Mouse (Mus musculus) layer of hippocampus, adult 2 months (tissue): ENCODE measurements around the gene Prrg3. TPM values are rescaled to one million over a fixed set of nuclear protein-coding genes. Genes with fewer than 3 reads are reported as not detected.
"Not testable (repeated sequence)": the region's sequence is repeated elsewhere in the genome, so short reads cannot be mapped to it uniquely, and the experiment has no call there.

Experiments used
- DNase-seq, 2 experiments: peaks; one replicate each; pipeline ENCODE4 v3.0.0; 2022; ENCODE audit warnings: low spot score in 2 of 2
- H3K27ac ChIP-seq: fragments of 200-600 bp; 2 replicates; pipeline ENCODE4 v1.8.1; 2022
- H3K4me3 ChIP-seq: fragments of 200-600 bp; 2 replicates; pipeline ENCODE4 v1.8.1; 2022; ENCODE audit warnings: mild to moderate bottlenecking
- CTCF ChIP-seq: fragments of 200-600 bp; conservative IDR thresholded peaks from 2 replicates; pipeline ENCODE4 v1.8.1; 2022; ENCODE audit warnings: antibody characterized with exemption, mild to moderate bottlenecking, moderate library complexity
- long read RNA-seq, 2 experiments: library from polyadenylated mRNA; stranded (forward); transcript quantifications; one replicate each; pipeline ENCODE4 v2.0.0; 2021; ENCODE audit warnings: borderline mapping rate in 2 of 2
- total RNA-seq, 2 experiments: library from RNA; stranded (reverse); gene quantifications; 2 replicates each; pipeline ENCODE4 v1.2.3; 2021

The Prrg3 gene
- total RNA-seq, result 10 to 100 TPM; 16.0 to 22.9 TPM
- long read RNA-seq, experiment 1, full-length matches to known transcripts, result 4 of 4 reads
- long read RNA-seq, experiment 1, partial matches to known transcripts, result 0 of 4 reads
- long read RNA-seq, experiment 1, other reads (novel, unspliced or antisense), result 0 of 4 reads
- long read RNA-seq, experiment 2, full-length matches to known transcripts, result 4 of 13 reads
- long read RNA-seq, experiment 2, partial matches to known transcripts, result 7 of 13 reads
- long read RNA-seq, experiment 2, other reads (novel, unspliced or antisense), result 2 of 13 reads

DNA sequence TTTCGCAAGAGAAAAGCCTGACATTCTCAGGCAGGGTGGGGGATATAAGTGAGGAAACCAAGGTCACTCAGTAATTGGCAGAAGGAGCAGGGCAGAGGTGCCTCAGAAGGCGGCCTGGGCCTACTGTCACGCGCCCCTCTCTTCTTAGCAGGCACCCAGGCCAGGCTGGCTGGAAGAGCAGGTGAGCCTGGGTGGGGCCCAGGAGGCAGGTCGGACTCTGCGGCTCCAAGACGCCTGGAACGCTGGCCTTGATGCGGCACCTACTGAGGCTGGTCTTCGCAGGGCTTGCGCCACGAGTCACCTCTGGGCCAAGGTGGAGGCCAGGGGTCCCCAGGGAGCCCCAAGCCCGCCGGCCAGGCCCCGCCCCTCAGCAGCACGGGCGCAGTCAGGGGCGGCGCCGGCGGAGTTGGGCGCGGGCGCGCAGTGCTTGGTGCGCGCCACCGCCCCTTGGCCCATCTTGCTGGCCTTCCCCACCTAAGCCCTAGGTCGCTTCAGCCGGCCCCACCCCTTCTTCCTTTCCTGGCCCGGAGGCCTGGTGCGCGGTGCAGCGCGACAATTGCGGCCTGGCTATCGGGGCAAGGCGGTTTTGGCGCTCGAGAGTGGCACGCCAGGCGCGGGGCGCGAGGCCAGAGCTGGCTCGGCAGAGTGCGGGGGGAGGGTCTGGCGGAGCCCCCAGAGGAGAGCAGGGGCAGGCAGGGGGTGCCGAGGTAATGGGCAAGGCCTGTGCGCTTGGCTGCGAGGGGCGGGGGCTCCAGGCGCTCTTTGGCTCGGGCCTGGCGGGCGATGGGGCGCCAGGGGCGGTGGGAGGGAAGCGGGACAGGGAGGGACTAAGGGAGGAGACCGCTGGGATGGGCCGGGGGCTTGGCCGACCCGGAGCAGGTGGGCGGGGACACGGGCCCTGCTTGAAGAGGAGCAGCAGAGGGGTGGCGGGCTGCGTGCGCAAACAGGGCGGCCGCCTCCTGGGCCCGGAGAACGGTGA, at the start of gene Prrg3:
Gene Prrg3, plus strand, starts transcription at position 552 of the 979 bp plus-strand sequence.
- TF ChIP-seq CTCF, result no peak
- DNase-seq, result no peak
- peak within 1 kb of the TSS; percentile 58 for H3K4me3 ChIP-seq
- H3K27ac ChIP-seq, result peak within 1 kb of the TSS; percentile 53; the same call in 1 of the 2 replicates

DNA sequence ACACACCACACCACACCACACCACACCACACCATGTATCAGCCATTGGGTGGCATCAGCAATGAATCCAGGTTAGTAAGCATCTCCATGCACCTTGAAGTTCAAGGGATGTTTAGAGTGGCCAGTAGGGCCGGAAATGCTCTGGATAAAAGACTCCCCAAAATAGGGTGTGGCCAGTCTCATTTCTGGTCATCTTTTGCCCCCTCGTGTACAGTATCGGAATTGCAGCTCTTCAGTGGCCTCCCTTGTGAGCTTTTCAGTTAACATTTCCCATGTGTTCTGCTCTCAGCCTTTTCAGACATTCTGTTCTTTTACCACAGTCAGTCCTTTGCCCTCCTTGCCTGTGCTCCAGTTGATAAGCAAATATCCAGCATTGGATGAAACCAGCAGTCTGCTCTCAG, 15.8 kb upstream of the Prrg3 start:
- peak; percentile 81 for TF ChIP-seq CTCF
- DNase-seq, result peak in 1 of 2 experiments; percentile 57
- Histone ChIP-seq H3K4me3 (no peak overlapping the region), H3K27ac (no peak overlapping the region)

DNA sequence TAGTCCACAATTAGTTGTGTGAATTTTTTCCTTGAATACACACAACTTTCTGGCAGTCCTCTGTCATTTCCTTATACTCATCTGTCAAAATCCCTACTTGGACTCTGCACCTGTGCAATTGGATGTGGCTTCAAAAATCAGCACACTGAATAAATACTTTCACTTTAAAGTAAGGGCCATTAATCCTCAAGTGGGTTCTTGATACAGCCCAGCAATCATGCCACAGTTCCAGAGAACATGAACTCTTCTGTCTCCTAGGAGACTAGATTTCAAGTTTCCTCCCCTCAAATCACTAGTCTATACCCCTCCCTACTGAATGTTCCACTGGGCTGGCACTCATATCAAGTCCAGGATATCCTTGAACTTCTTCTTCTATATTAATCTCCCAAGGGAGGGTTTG, 4.1 kb upstream of the Prrg3 start:
- DNase-seq, result no peak
- no peak overlapping the region for H3K27ac ChIP-seq
- TF ChIP-seq CTCF, result no peak
- no peak overlapping the region for H3K4me3 ChIP-seq

DNA sequence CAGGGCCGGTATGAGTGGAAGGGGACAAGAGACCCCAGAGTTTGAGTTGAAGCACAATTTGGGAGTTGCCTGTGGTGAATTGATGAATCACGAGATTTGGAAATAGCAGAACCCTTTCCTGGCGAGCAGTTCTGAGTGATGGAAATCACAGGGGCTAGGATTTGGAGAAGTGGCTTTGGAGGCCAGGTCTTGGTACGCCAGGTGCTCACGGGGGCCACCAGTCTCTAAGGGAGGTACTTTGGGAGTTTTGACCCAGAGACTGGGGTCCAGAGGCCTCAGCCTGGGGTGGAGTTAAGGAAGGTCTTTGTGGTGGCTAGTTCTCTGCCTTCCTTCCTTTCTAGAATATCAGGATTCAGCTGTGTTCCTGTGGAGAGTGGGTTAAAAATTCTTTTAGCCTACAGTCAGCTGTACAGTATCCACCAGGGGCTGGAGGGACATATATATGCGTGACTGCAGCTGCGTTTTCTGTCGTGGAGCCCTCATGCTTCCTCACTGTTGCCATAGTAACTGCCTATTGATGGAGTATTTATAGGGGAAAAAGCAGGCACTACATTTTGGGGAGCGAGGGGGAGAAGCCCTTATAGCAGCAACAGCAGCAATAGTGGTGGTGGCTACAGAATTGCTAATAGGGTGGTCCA, 970 bp downstream of the Prrg3 start:
- no peak for TF ChIP-seq CTCF
- Histone ChIP-seq H3K27ac (peak overlapping the region; percentile 53; the same call in 1 of the 2 replicates), H3K4me3 (peak overlapping the region; percentile 58)
- DNase-seq, result no peak

DNA sequence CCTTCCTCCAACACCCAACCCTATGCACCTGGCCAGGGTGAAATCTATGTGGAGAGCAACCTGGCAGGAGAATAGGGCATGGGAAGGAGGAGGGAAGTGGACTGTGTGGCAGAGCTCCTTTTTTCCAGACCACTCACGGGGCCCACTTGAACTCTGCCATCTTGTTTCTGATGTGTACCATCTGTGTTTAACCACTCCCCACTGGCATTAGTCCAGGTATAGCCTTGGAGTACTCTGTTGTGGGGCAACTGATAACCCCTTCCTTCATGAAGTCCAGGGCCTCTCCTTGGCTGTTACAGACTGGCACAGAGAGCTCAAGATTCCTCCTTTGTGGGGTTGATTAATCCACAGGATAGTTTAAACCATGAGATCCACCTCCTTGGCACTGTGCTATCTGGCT, 5.8 kb downstream of the Prrg3 start:
- no peak for TF ChIP-seq CTCF
- Histone ChIP-seq H3K4me3 (no peak overlapping the region), H3K27ac (no peak overlapping the region)
- DNase-seq, result no peak

DNA sequence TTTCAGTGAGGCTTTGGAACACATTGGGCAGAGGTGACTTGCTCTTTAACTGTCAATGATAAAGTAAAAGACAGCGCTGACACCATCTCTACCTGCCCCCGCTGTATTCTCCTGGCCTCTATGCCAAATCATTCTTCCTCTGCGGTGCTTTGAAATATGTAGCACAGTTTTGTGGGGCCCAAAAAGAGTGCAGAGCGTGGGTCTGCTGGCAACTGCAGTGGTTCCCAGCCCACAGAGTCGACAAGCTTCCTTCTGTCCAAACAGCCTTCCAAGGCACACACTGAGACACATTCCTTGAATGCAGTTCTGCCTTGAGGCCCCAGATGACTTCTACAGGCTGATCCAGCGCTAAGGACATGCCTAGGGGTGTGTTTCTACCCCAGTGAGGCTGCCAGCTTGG, 6.4 kb downstream of the Prrg3 start:
- no peak for TF ChIP-seq CTCF
- Histone ChIP-seq H3K4me3 (no peak overlapping the region), H3K27ac (no peak overlapping the region)
- no peak for DNase-seq

DNA sequence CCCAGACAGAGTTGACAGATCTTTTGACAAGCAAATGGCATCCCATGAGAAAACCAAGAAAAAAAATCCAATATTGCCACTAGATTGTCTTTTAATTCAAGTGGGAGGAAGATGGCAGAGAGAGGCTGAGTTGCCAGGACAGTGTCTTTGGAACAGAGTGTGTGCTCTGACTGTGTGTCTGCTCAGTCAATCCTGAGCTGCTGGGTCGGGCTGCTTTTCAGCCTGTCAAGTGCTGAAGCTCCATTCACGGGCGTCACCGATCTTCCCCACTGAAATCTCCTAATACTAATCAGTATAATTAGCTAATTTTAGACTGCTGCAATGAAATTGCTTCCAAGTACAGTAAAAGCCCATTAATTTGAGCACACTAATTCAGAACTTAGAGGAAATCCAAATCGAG, 8.9 kb downstream of the Prrg3 start:
- DNase-seq, result no peak
- no peak for TF ChIP-seq CTCF
- no peak overlapping the region for H3K27ac ChIP-seq
- no peak overlapping the region for H3K4me3 ChIP-seq

DNA sequence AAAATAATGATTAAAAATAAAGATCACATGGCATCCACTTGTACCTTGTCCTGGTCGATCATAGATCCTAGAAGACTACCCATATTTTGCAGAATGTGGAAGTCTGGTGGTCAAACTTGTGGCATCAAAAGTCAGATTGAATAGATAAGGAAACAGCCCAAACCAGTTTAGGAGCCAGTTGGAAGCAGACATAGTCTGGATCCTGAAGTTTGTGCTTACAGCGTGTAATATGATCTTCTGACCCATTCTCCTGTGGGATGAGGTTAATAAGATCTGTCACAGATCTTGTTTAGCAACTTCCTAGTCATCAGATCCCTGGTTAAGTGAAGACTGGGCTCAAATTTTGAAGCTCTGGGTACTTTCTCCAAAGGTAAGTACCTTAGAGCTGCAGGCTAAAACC, 10.3 kb downstream of the Prrg3 start, which contains the start of gene Fate1:
Gene Fate1, plus strand, starts transcription at position 301 of the 400 bp plus-strand sequence.
- Histone ChIP-seq H3K27ac (no peak within 1 kb of the TSS), H3K4me3 (no peak within 1 kb of the TSS)
- no peak for TF ChIP-seq CTCF

DNA sequence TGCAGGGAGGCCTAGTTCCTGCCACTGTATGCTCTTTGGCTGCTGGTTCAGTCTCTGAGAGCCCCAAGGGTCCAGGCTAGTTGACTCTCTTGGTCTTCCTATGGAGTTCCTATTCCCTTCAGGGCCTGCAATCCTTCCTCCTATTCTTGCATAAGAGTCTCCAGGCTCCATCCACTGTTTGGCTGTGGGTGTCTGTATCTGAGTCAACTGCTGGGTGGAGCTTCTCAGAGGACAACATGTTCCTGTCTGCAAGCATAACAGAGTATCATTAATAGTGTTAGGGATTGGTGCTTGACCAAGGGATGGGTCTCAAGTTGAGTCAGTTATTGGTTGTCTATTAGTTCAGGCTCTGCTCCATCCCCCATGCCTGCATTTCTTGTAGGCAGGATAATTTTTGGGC, 15.3 kb downstream of the Prrg3 start:
- DNase-seq, H3K4me3 ChIP-seq: not testable (repeated sequence)

More for the DNA sequence above, 10.3 kb downstream of the Prrg3 start, which contains the start of gene Fate1:
- DNase-seq, result no peak

DNA sequence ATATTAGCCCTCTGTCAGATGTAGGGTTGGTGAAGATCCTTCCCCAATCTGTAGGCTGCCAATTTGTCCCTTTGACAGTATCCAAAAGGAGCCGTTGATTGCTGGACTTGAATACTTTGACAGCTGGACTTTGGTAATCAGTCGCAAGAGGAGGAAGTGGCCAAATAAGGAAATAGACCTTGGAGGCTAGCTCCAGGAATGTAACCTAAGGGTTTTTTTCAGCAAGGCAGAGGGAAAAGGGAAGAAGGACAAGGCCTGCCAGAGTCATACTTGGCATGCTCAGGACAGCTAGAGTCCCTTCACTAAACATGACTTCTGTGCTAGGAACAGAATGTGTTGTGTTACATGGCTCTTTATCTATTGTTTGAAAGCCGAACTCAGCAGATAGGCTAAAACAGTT, 18.0 kb downstream of the Prrg3 start:
- Histone ChIP-seq H3K4me3 (no peak overlapping the region), H3K27ac (no peak overlapping the region)
- TF ChIP-seq CTCF, result no peak
- no peak for DNase-seq

More for the DNA sequence above, 15.3 kb downstream of the Prrg3 start:
- H3K27ac ChIP-seq, result not testable (repeated sequence)

DNA sequence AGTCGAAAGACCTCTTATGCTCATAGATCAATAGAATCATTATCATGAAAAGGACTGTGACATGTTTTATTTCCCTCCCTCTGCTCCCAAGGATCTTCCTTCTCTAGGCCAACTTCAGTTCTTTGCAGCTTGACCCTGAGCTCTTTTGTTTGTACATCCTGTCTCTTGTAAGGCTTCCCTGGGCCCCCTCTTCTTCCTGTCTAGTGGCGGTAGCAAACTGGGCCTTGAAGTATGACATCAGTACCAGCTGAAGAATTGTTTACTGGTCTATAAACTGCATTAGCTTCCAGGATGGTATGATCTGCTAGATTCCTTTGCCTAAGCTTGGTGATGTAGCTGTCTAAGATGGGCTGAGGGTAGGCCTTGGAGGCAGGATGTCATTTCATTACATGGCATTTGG, 18.9 kb downstream of the Prrg3 start:
- no peak for DNase-seq
- Histone ChIP-seq H3K27ac (no peak overlapping the region), H3K4me3 (no peak overlapping the region)
- no peak for TF ChIP-seq CTCF

DNA sequence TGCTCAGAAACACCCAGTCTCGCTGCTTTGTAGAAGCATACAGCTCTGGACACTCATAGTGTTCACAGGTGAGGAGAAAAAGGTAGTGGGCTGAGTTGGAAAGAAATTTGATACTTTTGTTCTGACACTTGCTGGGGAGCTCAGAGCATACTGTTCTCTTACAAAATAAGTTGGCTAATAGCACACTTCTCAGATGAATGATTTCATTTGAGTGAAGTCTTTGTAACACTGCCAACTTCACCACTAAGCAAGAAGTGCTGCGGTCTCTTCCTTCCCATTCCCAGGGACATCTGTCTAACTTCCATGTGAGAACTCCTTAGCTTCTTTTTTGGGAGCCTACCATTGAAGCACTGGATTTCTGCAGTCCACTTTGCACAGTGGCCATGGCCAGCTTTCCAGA, 20.8 kb downstream of the Prrg3 start:
- Histone ChIP-seq H3K27ac (no peak overlapping the region), H3K4me3 (no peak overlapping the region)

DNA sequence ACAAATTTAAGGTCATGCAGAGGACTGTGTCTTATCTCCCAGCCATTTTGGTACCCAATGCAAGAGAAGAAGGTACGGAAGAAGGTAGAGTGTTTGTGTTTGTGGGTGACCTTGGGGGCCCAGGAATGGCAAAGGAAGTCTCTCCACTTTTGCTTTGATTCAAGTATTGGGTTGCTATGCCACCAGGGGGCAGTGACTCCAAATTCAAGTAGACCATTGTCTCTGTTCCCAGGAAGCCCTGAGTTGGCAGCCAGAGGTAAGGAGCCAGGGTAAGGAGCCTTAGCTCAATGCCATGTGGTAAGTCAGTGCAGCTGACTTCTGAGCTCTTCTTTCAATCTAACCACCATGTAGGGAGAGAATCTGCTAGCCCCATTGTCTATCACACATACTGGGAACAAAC, 21.4 kb downstream of the Prrg3 start:
- no peak overlapping the region for H3K27ac ChIP-seq
- TF ChIP-seq CTCF, result peak; percentile 64
- peak in 1 of 2 experiments; percentile 16 for DNase-seq
- H3K4me3 ChIP-seq, result no peak overlapping the region

More for the DNA sequence above, 20.8 kb downstream of the Prrg3 start:
- DNase-seq, result no peak
- TF ChIP-seq CTCF, result no peak
